Comparison of ENCODE assay signal across 8 mouse cellular contexts in the genomic region with DNA sequence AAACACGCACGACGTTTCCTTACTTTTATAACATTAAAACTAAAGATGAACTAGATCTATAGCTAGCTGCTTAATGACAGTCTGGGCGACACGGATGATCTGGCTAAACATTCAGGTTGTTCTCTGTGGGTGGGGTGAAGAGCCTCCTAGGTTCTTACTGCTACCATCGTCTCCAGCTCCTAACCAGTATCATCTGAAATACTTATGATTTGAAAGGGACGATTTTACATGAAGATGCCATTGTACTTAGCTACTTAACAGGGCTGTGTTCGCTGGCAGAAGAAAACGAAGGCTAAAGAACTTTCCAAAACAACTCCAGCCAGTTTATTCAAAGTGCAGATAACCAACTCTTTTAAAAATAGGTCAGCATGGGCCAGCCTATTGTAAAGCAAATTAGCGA.
DNase-seq lines count a peak whose midpoint lies in the region; ATAC-seq and TF ChIP-seq lines count a peak whose summit lies in the region.

No protein-coding gene starts in this region.

- 7% methylated on average over 10 of the region's 10 CpGs for WGBS in heart, embryonic 12.5 days
- WGBS in forebrain, embryonic 14.5 days = 1% methylated on average over 10 of the region's 10 CpGs
- WGBS in liver, postnatal 0 days (ENCODE audit: insufficient replicate concordance) = 6% methylated on average over 10 of the region's 10 CpGs

- ATAC-seq in heart, embryonic 12.5 days (ENCODE audit: insufficient number of reproducible peaks, low FRiP score) = no peak
- ATAC-seq in forebrain, embryonic 14.5 days = no peak
- no peak for ATAC-seq in liver, postnatal 0 days

- H3K9me3 ChIP-seq in heart, embryonic 12.5 days (replicated peaks) = no peaks in the 10 kb centered on the region
- H3K9me3 ChIP-seq in forebrain, embryonic 14.5 days (replicated peaks; ENCODE audit: control insufficient read depth, low read length) = no peaks in the 10 kb centered on the region
- H3K9me3 ChIP-seq in liver, postnatal 0 days (ENCODE audit: low read length) = no peaks in the 10 kb centered on the region

- H3K9ac ChIP-seq in heart, embryonic 12.5 days = no peak overlapping the region
- H3K9ac ChIP-seq in forebrain, embryonic 14.5 days (ENCODE audit: low read length) = peak overlapping the region; percentile 67
- H3K9ac ChIP-seq in liver, postnatal 0 days (replicated peaks) = no peak overlapping the region

- no peak for TF ChIP-seq EP300 in liver, postnatal 0 days (IDR thresholded peaks at IDR 0.05; ENCODE audit: low read depth)

- no peak for TF ChIP-seq CTCF in liver, postnatal 0 days (IDR thresholded peaks at IDR 0.05; ENCODE audit: low read depth)

- no peaks in the 10 kb centered on the region for H3K36me3 ChIP-seq in heart, embryonic 12.5 days
- H3K36me3 ChIP-seq in forebrain, embryonic 14.5 days (ENCODE audit: control insufficient read depth, insufficient read depth, low read length) = no peaks in the 10 kb centered on the region
- no peaks in the 10 kb centered on the region for H3K36me3 ChIP-seq in liver, postnatal 0 days (replicated peaks; ENCODE audit: insufficient read depth, low read length)

- no peak overlapping the region for H3K27ac ChIP-seq in heart, embryonic 12.5 days (ENCODE audit: poor library complexity, severe bottlenecking)
- no peak overlapping the region for H3K27ac ChIP-seq in forebrain, embryonic 14.5 days (ENCODE audit: low read depth, low read length)
- no peak overlapping the region for H3K27ac ChIP-seq in liver, postnatal 0 days (ENCODE audit: low read depth)

- H3K4me1 ChIP-seq in heart, embryonic 12.5 days (replicated peaks) = peaks cover 5% of the 10 kb centered on the region; the same call in 1 of the 2 replicates
- 0 out of 2 replicates have a peak, but pooled peaks cover 3% of the 10 kb centered on the region for H3K4me1 ChIP-seq in forebrain, embryonic 14.5 days (ENCODE audit: control insufficient read depth, insufficient read depth, low read length)
- H3K4me1 ChIP-seq in liver, postnatal 0 days (ENCODE audit: insufficient read depth) = peaks cover 3% of the 10 kb centered on the region; the same call in 1 of the 2 replicates

- no peak for DNase-seq in heart, postnatal 4 days
- peak; percentile 6 for DNase-seq in ZHBTc4 (ENCODE audit: low read depth, low spot score)
- DNase-seq in forebrain, embryonic 14.5 days (ENCODE audit: low spot score) = peak; percentile 55
- no peak for DNase-seq in liver, postnatal 0 days
- DNase-seq in thymus, postnatal 0 days (ENCODE audit: low spot score) = no peak
- no peak for DNase-seq in right cerebral cortex, postnatal 10 days (ENCODE audit: low spot score in 2 of 2)
- no peak for DNase-seq in B cell, adult 2 months

- no peaks in the 10 kb centered on the region for H3K27me3 ChIP-seq in heart, embryonic 12.5 days (replicated peaks)
- H3K27me3 ChIP-seq in forebrain, embryonic 14.5 days (replicated peaks; ENCODE audit: control insufficient read depth, insufficient read depth, low read length) = no peaks in the 10 kb centered on the region
- H3K27me3 ChIP-seq in liver, postnatal 0 days (ENCODE audit: insufficient read depth, low read length) = no peaks in the 10 kb centered on the region

- H3K4me2 ChIP-seq in heart, embryonic 12.5 days = peak overlapping the region; percentile 88
- H3K4me2 ChIP-seq in forebrain, embryonic 14.5 days (ENCODE audit: low read length) = peak overlapping the region; percentile 82
- peak overlapping the region; percentile 53 for H3K4me2 ChIP-seq in liver, postnatal 0 days (ENCODE audit: low read depth, low read length)

- peak overlapping the region; percentile 49 for H3K4me3 ChIP-seq in heart, embryonic 12.5 days
- H3K4me3 ChIP-seq in forebrain, embryonic 14.5 days (ENCODE audit: low read depth, low read length) = peak overlapping the region; percentile 45
- no peak overlapping the region for H3K4me3 ChIP-seq in liver, postnatal 0 days (ENCODE audit: low read depth, low read length)

Comparison
In these comparisons a context has a peak if more than half of its experiments do, and no peak if none do; other contexts are left out.
1. DNase-seq: peak in ZHBTc4 (single experiment) and forebrain, embryonic 14.5 days (single experiment); none in heart, postnatal 4 days (single experiment), liver, postnatal 0 days (single experiment), thymus, postnatal 0 days (single experiment), right cerebral cortex, postnatal 10 days (0 of 2) and B cell, adult 2 months (0 of 2).
2. Peak in every context shown above with its lines, with median percentiles within 50 percentile points of each other: H3K4me2 ChIP-seq.